Mouse (Mus musculus) layer of hippocampus, adult 11-12 months (tissue): Measurements from ENCODE around the gene 9230110F15Rik.
A peak's percentile ranks its signal among the peaks of the same experiment; 100 is the strongest.
"Not testable (repeated sequence)": the region's sequence is repeated elsewhere in the genome, so short reads cannot be mapped to it uniquely, and the experiment has no call there.

ENCODE experiments used
- DNase-seq: peaks from one replicate; pipeline ENCODE4 v3.0.0; 2022; ENCODE audit warnings: low spot score

9230110F15Rik gene

DNA sequence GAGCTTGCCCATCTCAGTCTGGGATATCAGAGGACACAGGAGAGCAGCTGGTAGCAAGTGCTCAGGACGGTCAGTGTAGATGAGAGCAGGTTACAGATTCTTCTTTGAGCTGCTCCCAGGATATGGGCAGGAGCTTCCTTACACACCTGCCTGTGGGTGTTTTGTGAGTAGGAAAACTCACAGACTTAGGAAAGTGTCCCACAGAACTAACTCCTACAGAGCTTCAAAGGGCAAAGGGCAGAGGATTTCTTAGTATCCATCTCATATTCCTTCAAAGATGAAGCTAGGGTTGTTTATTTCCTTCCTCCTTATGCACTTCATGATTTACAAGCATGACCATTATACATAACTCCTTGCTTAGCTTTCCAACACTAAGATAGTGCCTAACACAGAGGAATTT lies at the start of gene 9230110F15Rik:
9230110F15Rik (minus strand) TSS at position 101 of the 400 bp plus-strand sequence.
- DNase-seq = no peak

DNA sequence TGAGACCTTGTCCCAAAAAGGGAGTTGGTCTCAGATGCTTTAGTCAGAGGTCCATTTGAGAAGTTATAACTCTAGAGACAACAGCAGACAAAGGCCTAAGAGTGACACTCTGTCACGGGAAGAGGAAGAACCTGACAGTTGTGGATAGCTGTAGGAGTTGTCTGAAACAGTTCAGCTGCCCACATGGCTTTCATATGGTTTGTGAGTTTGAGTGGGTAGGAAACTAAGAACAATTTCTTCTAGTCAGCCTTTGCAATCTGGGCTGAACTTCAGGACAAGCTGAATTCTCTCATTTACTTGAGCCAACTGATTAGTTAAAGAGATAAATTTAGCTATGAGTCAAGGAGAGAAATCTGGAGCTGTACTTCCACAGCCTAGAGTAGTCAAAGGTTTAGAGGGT lies 49.2 kb upstream of the 9230110F15Rik start:
- peak; percentile 25 for DNase-seq

DNA sequence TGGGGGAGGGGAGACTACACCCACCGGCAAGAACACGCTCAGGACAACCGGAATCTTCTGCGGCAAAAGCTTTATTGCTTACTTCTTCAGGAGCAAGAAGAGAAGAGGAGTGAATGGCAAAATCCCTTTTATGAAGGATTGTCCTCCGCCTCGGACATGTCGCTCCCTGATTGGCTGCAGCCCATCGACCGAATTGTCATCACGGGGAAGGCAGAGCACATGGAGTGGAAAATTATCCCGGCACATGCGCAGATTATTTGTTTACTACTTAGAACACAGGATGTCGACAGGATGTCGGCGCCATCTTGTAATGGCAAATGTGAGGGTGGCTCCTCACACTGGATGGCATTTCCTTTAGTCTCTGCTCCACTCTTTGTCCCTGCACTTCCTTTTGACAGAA lies 26.1 kb downstream of the 9230110F15Rik start:
- DNase-seq = not testable (repeated sequence)

DNA sequence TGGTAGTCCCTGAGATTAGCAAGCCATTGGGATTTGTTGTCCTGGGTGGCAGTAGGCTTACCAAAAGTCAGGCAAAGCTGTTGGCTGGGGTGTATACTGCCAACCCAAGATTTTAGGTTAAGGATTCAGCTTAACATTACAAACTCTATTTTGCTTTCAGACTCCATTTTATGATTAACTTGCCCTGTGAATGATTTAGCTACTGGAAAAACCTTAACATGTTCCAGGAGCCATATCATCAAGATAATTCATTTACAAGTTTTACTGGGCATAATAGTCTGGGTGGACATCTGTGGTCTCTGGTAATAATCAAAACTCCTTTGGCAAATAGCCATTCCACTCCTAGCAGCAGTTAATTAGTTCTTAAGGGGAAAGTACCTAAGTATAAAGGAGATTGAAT lies 45.8 kb downstream of the 9230110F15Rik start:
- DNase-seq = no peak

DNA sequence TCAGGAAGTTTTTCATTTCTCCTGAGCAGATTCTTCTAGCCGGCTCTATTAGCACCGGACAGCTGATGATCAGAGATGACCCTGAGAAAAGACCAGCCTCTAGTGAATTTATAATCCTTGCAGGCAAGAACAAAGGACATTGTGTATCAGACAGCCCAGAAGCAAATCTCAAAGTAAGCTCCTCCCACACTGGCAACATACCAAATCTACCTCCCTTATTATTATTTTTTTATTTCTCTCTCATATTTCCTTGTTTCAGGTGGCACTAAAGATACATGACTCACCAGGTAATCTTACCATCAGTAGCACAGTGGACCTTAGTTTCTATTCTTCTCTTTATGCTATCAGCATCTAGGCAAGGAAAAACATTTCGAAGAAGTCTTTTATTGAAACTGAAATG lies 53.9 kb downstream of the 9230110F15Rik start, which contains the start of the genes Gm27235 and D730048I06Rik:
Gm27235 (minus strand) TSS at position 101 of the 400 bp plus-strand sequence.
D730048I06Rik (minus strand) TSS at position 112 of the 400 bp plus-strand sequence.
- no peak for DNase-seq
